Mouse (Mus musculus): ENCODE results near the gene D630039A03Rik.

The D630039A03Rik gene

DNA sequence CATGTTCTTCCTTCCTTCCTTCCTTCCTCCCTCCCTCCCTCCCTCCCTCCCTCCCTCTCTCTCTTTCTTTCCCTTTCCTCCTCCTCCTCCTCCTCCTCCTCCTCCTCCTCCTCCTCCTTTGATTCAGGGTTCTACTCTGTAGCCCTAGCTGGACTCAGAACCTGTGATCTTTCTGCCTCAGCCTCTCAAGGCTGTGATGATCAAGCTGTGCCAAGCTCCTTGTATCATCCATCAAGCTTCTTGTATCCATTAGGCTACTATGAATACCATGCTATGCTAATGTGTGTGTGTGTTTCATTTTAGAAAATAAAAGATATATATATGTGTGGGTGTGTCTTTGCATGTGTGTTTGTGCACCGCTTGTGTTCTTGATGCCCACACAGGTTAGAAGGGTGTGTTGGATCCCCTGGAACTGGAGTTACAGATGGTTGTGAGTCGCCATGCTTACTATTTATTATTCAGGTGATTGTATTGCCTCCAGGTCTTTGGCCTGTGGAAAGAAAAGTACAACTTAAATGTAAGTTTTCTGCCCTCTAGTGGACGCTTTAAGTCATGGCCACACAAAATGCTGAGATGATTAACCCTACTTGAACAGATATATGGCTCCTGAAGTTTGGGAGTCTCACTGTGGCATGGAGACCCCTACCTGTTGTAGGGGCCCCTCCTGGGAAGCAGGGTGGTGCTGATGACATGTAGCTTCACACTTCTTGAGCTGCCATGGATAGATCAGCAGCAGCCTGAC, 11.5 kb upstream of the D630039A03Rik start:
- DNase-seq (ENCODE audit: low spot score in 2 of 2), result no peak

DNA sequence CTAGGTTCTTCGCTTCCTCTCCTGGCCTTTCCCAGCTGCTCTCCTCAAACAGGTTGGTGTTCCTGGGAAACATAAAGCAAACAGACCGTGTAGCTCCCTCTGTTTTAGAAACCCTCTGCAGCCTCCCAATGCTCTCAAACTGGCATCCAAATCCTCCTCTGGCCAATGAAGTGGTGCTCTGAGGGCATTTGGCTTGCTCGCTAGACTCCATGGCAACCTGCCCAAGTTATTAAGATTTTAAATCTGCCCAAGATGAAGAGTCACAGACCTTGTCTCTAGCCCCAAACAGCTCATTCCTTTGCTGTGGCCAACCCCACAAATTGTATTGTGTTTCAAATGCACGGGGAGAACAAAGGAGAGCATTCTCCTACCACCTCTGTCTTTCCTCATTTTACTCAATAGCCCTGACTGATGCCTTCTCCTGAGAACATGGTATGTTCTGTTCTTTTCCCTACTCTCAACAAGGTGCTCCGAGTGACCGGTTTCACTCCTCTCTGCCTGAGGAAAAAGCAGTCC, 8.5 kb upstream of the D630039A03Rik start:
- no peak for DNase-seq (ENCODE audit: low spot score in 2 of 2)

DNA sequence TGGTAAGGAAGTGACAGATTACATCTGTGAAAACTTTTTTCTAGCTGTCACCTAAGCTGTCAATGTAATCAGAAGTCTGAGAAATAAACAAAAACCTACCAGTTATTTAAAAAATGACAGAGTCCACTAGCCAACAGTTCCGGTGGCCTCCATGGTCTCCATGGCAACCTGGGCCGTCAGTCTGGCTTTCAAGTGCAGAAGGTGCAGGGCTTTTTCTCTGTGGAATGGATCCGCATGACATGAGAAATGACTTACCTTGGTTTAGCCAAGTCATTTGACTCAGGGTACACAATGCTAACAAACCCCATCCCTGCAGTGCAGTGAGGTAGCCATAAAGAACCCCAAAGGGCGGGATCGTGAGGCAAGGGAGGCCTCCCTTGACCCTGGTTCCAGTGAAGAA, 6.1 kb upstream of the D630039A03Rik start:
- DNase-seq (ENCODE audit: low spot score in 2 of 2), result no peak

DNA sequence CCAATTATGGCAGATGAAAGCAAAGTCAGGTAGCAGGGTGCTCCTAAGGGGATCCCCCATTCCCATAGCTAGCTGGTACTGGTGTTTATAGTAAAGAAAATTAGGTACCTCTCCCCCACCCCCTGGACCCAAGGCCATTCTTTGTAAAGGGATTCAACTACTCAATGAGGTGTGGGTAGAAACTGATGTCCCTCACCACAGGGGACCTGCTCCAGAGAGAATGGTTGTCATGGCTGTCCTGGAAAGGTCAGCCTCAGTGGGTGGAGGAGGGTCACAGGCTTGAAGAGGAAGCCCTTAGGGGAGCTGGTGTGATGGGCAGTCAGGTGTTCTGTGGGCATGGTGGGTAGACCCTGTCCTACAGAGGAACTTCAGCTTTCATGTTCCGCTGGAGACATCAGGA, 4.4 kb upstream of the D630039A03Rik start:
- no peak for DNase-seq (ENCODE audit: low spot score in 2 of 2)

DNA sequence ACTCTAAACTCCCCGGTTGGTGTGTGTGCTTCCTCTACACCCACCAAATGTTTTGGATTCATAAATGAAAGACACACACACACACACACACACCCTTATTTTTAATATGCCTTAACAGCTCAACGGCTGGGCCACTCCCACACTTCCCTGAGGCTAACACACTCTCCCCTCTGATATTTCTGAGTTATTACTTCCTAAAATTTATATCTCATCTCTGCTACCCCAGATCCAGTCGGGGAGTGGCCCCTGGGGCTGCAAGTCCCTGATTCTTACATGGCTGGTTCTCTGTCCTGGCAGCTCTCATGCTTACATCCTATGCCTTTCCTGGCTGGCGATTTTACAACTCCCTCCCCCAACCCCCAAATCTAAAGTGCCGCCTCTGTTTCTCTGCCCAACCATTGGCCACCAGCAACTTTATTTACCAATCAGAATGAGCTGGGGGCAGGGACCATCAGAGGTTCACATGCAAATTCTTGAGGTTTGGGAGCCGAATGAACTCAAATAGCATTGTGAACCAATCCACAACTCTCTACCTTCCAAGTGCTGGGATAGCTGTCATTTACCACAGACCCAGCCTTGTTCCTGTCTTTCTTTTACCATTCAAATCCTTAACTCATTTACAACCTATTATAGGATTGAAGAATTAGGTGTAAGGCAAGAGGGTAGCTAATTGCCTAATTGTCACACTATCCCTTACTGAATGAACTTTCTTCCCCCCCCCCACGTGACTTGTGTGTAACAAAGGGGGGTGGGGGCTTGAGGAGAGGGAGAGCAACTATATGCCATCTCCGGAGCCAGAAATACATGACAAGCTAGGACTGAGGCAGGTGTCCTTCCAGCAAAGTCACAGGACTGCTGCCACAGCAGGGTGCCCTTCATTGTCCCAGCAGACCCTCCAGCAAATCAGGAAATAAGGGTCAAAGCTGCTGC, 3.7 kb upstream of the D630039A03Rik start:
- no peak for DNase-seq (ENCODE audit: low spot score in 2 of 2)

DNA sequence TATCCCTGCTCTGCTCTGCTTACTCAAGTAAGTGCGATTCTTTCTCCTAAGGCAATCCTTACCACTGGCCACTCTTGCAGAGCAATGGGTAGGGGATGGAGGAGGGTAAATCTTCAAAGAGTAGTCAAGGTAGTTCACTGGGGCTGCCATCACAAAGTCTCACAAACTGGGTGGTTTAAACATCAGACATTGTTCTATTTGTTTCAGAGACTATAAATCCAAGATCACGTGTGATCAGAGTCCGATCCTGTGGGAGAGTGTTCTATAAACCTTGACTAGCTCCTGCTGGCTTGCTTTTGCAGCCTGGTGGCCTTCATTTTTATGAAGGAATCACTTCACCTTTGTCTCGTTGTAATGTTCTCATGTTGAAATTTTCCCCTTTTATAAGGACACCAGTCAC, 614 bp upstream of the D630039A03Rik start:
- no peak for DNase-seq (ENCODE audit: low spot score in 2 of 2)

DNA sequence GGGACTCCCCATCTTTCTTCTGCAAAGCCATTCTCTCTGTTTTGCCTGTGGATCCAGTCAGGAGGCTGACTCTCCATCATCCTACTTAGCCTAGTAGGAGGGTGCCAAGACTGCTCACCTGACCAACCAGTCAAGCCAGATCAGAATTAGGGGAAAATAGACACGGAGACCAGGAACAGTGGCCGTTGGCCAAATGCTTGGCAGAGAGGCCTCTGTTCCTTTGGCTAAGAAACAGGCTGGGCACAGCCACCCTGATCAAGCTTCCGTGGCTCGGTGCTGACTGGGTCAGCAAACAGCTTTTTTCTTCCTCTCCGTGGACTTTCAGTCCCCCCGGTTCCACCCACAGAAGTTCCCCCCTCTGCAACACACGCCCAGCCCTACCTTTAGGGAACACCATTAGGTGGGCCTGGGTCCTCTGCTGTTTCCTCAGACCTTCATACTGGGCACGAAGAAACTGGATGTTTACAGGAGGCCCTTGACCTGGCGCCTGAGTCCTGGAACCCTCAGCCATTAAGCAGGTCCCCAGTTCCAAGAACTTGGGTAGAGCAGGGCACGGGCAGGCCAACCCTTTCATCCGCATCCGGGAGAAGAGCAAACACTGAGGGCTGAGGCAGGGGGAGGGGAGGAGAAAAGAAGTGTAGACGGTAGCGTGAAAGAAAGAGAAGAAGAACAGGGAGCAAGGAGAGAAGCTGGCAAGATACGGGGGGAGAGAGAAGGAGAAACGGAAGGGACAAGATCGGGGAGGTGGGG, 706 bp downstream of the D630039A03Rik start:
- peak; percentile 41 to 46 for DNase-seq (ENCODE audit: low spot score in 2 of 2)

- no peak for DNase-seq (ENCODE audit: low spot score in 2 of 2)
These were observed 1.6 kb downstream of the D630039A03Rik start for GRCm38 (mm10) chr4:57914193-57915190.

DNA sequence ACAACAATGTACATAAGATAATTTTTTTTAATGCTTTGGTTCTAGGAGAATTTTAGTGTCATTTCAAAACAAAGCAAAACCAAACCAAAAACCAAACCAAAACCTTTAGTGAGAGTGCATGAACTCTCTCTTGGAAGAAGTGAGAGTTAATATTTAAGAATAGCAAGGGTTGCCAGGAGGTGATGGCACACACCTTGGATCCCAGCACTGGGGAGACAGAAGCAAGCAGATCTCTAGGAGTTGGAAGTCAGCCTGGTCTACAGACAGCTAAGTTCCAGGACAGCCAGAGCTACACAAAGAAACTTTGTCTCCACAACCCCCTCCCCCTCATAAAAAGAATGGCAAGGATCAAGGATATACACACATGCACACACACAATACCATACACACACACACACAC, 3.1 kb downstream of the D630039A03Rik start:
- no peak for DNase-seq (ENCODE audit: low spot score in 2 of 2)

GRCm38 (mm10) chr4:57908860-57909259, 7.2 kb downstream of the D630039A03Rik start:
- DNase-seq (ENCODE audit: low spot score in 2 of 2), result no peak

GRCm38 (mm10) chr4:57906708-57907107, 9.4 kb downstream of the D630039A03Rik start:
- DNase-seq (ENCODE audit: low spot score in 2 of 2), result no peak

- DNase-seq (ENCODE audit: low spot score in 2 of 2), result no peak
These were observed 11.5 kb downstream of the D630039A03Rik start for GRCm38 (mm10) chr4:57904638-57905037.

- DNase-seq (ENCODE audit: low spot score in 2 of 2), result peak in 1 of 2 experiments; percentile 56
These were observed 11.9 kb downstream of the D630039A03Rik start for GRCm38 (mm10) chr4:57904211-57904610.

DNA sequence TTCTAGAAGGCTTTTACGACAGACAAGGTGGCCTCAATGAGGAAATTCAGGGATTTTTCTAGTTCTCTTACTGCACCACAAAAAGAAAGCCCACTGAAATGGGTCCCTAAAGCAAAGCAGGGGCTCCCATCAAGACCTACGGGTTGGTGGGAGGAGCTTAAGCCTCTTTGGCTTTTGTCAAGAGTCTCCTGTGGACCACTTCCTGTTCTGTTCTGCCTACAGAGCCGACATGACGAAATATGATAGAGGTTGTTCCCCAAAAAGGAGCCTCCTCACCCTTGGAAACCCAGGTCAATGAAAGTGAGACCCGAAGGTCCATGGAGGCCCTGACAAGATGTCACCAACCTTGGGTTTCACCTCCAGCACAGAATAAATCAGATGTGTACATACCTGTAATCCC, 13.5 kb downstream of the D630039A03Rik start:
- DNase-seq (ENCODE audit: low spot score in 2 of 2), result no peak

- DNase-seq (ENCODE audit: low spot score in 2 of 2), result no peak
These were observed 14.9 kb downstream of the D630039A03Rik start for GRCm38 (mm10) chr4:57901210-57901609.

GRCm38 (mm10) chr4:57896631-57897030, 19.5 kb downstream of the D630039A03Rik start:
- no peak for DNase-seq (ENCODE audit: low spot score in 2 of 2)

DNA sequence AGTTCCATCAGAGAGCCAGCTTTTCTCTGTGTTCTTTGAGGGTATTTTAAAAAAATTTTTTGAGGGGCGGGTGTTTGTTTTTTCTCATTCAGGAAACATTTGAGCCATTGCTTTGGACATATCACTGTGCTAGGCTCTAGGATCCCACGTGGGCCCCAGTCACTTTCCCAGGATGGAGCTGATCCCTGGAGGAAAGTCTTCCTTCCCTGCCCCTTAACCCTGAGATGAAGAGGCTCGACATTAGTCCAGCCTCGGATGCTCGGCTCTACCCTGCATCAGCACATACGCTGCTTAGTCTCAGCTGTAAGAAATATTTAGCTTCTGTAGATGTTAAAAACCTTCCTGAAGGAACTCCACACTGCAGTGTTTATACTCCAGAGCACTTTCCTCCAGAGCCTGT, 20.2 kb downstream of the D630039A03Rik start:
- DNase-seq (ENCODE audit: low spot score in 2 of 2), result peak in 1 of 2 experiments; percentile 25

- DNase-seq (ENCODE audit: low spot score in 2 of 2), result no peak
These were observed 21.0 kb downstream of the D630039A03Rik start for GRCm38 (mm10) chr4:57895140-57895539.

DNA sequence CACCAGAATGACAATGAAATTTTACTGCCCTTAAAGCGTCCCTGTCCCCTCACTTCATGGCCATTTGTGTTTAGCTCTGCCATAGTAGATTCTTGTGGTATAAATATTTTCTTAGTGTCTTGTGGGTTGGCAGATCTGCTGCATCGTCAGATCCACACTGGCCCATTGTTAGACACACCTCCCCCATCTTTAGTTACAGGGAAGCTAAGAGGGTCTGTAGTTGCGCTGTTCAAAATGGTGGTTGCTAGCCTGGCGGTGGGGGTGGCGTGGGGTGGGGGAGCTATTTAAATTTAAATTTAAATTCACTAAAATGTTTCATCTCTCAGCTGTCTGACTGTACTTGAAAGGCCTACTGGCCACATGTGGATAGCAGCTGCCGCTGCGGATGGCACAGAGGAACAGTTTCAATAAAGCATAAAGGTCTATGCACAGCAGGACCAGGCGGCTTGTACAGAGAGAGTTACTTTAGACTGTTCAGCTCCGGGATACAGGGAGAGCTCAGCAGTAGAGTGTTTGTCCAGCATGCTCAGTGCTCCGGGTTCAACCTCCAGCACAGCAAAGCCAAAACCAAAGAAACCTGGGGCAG, 24.0 kb downstream of the D630039A03Rik start:
- no peak for DNase-seq (ENCODE audit: low spot score in 2 of 2)

DNA sequence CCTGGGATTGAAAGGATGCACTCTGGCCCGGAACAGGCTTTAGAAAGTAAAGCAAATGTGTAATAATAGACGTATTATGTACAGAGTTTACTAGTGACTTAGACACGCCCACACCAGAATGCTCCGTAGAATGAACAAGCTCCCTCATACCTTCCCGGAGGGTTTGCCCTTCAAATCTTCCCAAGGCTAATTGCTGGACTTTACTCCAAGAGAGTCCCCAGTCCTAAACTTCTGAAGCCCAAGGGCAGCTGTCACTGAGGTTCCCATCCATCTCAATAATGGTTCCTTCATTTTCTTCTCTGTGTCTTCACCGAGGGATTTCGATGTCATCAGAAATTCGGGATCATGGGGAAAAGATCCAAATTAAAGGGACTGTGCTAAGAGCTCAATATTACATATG, 26.3 kb downstream of the D630039A03Rik start:
- DNase-seq (ENCODE audit: low spot score in 2 of 2), result no peak

Measured in heart, adult 9 months (tissue).